Mouse (Mus musculus) hindbrain, embryonic 11.5 days (tissue): ENCODE data around the gene Cenpx. TPM values are rescaled to one million over a fixed set of nuclear protein-coding genes. Genes with fewer than 3 reads are reported as not detected.
A peak's percentile ranks its signal among the peaks of the same experiment; 100 is the strongest.
"Not testable (repeated sequence)": the region's sequence is repeated elsewhere in the genome, so short reads cannot be mapped to it uniquely, and the experiment has no call there.

Experiments
- ATAC-seq: fragments of 200-750 bp; cut with Nextera tagmentation; 2 replicates; pipeline ENCODE4 v1.8.0; 2017; ENCODE audit warnings: mild to moderate bottlenecking, moderate TSS enrichment, moderate library complexity; ENCODE audit not compliant: low FRiP score
- DNase-seq: peaks from one replicate; pipeline ENCODE4 v3.0.0-alpha.2; 2015; ENCODE audit warnings: low spot score
- H3K27ac ChIP-seq: fragments of 300-500 bp; sonication (generic); 2 replicates; pipeline ENCODE4 v1.5.1; 2014; ENCODE audit warnings: mild to moderate bottlenecking, low read depth, low read length
- H3K27me3 ChIP-seq: fragments of 300-500 bp; sonication (generic); 2 replicates; pipeline ENCODE4 v1.6.1; 2014; ENCODE audit warnings: mild to moderate bottlenecking, low read length, moderate library complexity, mixed read lengths; ENCODE audit not compliant: control insufficient read depth, insufficient read depth
- H3K36me3 ChIP-seq: fragments of 300-500 bp; sonication (generic); 2 replicates; pipeline ENCODE4 v1.6.1; 2014; ENCODE audit warnings: mild to moderate bottlenecking, low read length, moderate library complexity, mixed read lengths; ENCODE audit not compliant: control insufficient read depth, insufficient read depth
- H3K4me1 ChIP-seq: fragments of 300-500 bp; sonication (generic); replicated peaks from 2 replicates; pipeline ENCODE4 v1.6.1; 2014; ENCODE audit warnings: low read length, mixed read lengths; ENCODE audit not compliant: control insufficient read depth, insufficient read depth
- H3K4me2 ChIP-seq: fragments of 300-500 bp; sonication (generic); replicated peaks from 2 replicates; pipeline ENCODE4 v1.6.1; 2014; ENCODE audit warnings: mild to moderate bottlenecking, low read depth, low read length
- H3K4me3 ChIP-seq: fragments of 300-500 bp; sonication (generic); 2 replicates; pipeline ENCODE4 v1.5.1; 2014; ENCODE audit warnings: low read depth, low read length
- H3K9ac ChIP-seq: fragments of 300-500 bp; sonication (generic); 2 replicates; pipeline ENCODE4 v1.6.1; 2014; ENCODE audit warnings: low read depth, low read length
- H3K9me3 ChIP-seq: fragments of 300-500 bp; sonication (generic); 2 replicates; pipeline ENCODE4 v1.6.1; 2016; ENCODE audit warnings: low read length; ENCODE audit not compliant: control insufficient read depth
- WGBS: fragments of 180-500 bp; shearing (Covaris S2); extraction: QIAGEN DNeasy Blood & Tissue Kit; methylation state at CpG from one replicate; pipeline ENCODE4 v1.1.7; 2014; 5-methylcytosine and 5-hydroxymethylcytosine counted together
- polyA plus RNA-seq: library from polyadenylated mRNA; unstranded; fragments of >200 nt; fragmentation: Nextera tagmentation; extraction: Ambion mirVana; gene quantifications from 2 replicates; pipeline ENCODE4 v1.2.1, GENCODE M21; 2014

Cenpx gene
- 115 and 121 TPM in 2 replicates for polyA plus RNA-seq

GRCm38 (mm10) chr11:120713580-120714518, at the start of gene Cenpx, which contains the start of gene Lrrc45:
Cenpx (minus strand) TSS chr11:120713738.
Lrrc45 (plus strand) TSS chr11:120713925.
- Histone ChIP-seq H3K27ac (peak within 1 kb of the TSS; percentile 43; the same call in 1 of the 2 replicates), H3K27me3 (no peaks in the 10 kb centered on the region), H3K4me2 (peak within 1 kb of the TSS; percentile 94), H3K9ac (peak within 1 kb of the TSS; percentile 83), H3K4me3 (peak within 1 kb of the TSS; percentile 53), H3K4me1 (peaks cover 11% of the 10 kb centered on the region), H3K36me3 (peaks cover 5% of the 10 kb centered on the region; the same call in 1 of the 2 replicates), H3K9me3 (no peaks in the 10 kb centered on the region)
- peak; percentile 97 for DNase-seq
- ATAC-seq: peak; percentile 95
- 3% methylated on average over 53 of the region's 53 CpGs for WGBS

GRCm38 (mm10) chr11:120762672-120763041, 49.1 kb upstream of the Cenpx start, which contains the start of gene Hmga1b:
Hmga1b (plus strand) TSS chr11:120762794.
- H3K27ac ChIP-seq, H3K9me3 ChIP-seq, H3K36me3 ChIP-seq, H3K9ac ChIP-seq, H3K4me3 ChIP-seq, DNase-seq, H3K27me3 ChIP-seq, H3K4me2 ChIP-seq, ATAC-seq, H3K4me1 ChIP-seq: not testable (repeated sequence)
- WGBS: 27% methylated on average over 14 of the region's 14 CpGs

- Histone ChIP-seq H3K4me2 (no peak overlapping the region), H3K36me3 (no peaks in the 10 kb centered on the region), H3K9ac (no peak overlapping the region)
Measured at GRCm38 (mm10) chr11:120761811-120762671, 48.5 kb upstream of the Cenpx start.

GRCm38 (mm10) chr11:120760236-120760635, 46.7 kb upstream of the Cenpx start:
- DNase-seq (no peak), ATAC-seq (no peak)
- Histone ChIP-seq H3K9me3 (0 out of 2 replicates have a peak, but pooled peaks cover 2% of the 10 kb centered on the region), H3K4me3 (no peak overlapping the region), H3K4me2 (no peak overlapping the region), H3K36me3 (no peaks in the 10 kb centered on the region), H3K9ac (no peak overlapping the region), H3K4me1 (no peaks in the 10 kb centered on the region), H3K27me3 (peaks cover 3% of the 10 kb centered on the region; the same call in 1 of the 2 replicates), H3K27ac (no peak overlapping the region)
- 90% methylated on average over 9 of the region's 9 CpGs for WGBS

More at GRCm38 (mm10) chr11:120761811-120762671, 48.5 kb upstream of the Cenpx start:
- Histone ChIP-seq H3K27me3 (peaks cover 3% of the 10 kb centered on the region; the same call in 1 of the 2 replicates), H3K27ac (no peak overlapping the region), H3K4me3 (no peak overlapping the region), H3K4me1 (no peaks in the 10 kb centered on the region), H3K9me3 (0 out of 2 replicates have a peak, but pooled peaks cover 2% of the 10 kb centered on the region)
- WGBS: 65% methylated on average over 14 of the region's 14 CpGs
- no peak for ATAC-seq
- no peak for DNase-seq

- 66% methylated on average over 4 of the region's 4 CpGs for WGBS
Measured at GRCm38 (mm10) chr11:120751606-120752005, 38.1 kb upstream of the Cenpx start.

GRCm38 (mm10) chr11:120749430-120749829, 35.9 kb upstream of the Cenpx start:
- no peaks in the 10 kb centered on the region for H3K9me3 ChIP-seq
- no peak overlapping the region for H3K27ac ChIP-seq
- ATAC-seq: no peak
- no peaks in the 10 kb centered on the region for H3K36me3 ChIP-seq
- 63% methylated on average over 8 of the region's 8 CpGs for WGBS
- no peak overlapping the region for H3K4me2 ChIP-seq
- DNase-seq: peak; percentile 36
- H3K4me1 ChIP-seq: no peaks in the 10 kb centered on the region
- H3K9ac ChIP-seq: no peak overlapping the region
- no peaks in the 10 kb centered on the region for H3K27me3 ChIP-seq
- no peak overlapping the region for H3K4me3 ChIP-seq

More at GRCm38 (mm10) chr11:120751606-120752005, 38.1 kb upstream of the Cenpx start:
- no peak for DNase-seq
- no peak for ATAC-seq
- Histone ChIP-seq H3K4me2 (no peak overlapping the region), H3K9me3 (no peaks in the 10 kb centered on the region), H3K27me3 (no peaks in the 10 kb centered on the region), H3K4me3 (no peak overlapping the region), H3K27ac (no peak overlapping the region), H3K4me1 (no peaks in the 10 kb centered on the region), H3K36me3 (no peaks in the 10 kb centered on the region), H3K9ac (no peak overlapping the region)

- 88% methylated on average over 4 of the region's 4 CpGs for WGBS
- H3K4me1 ChIP-seq: no peaks in the 10 kb centered on the region
- H3K4me3 ChIP-seq: no peak overlapping the region
- DNase-seq (no peak), ATAC-seq (no peak)
- no peak overlapping the region for H3K9ac ChIP-seq
- no peaks in the 10 kb centered on the region for H3K27me3 ChIP-seq
- H3K4me2 ChIP-seq: no peak overlapping the region
- H3K9me3 ChIP-seq: no peaks in the 10 kb centered on the region
- no peaks in the 10 kb centered on the region for H3K36me3 ChIP-seq
- no peak overlapping the region for H3K27ac ChIP-seq
Measured at GRCm38 (mm10) chr11:120747974-120748373, 34.4 kb upstream of the Cenpx start.

GRCm38 (mm10) chr11:120744121-120744701, 30.7 kb upstream of the Cenpx start:
- Histone ChIP-seq H3K4me1 (no peaks in the 10 kb centered on the region), H3K4me3 (no peak overlapping the region), H3K9ac (no peak overlapping the region), H3K4me2 (no peak overlapping the region), H3K9me3 (no peaks in the 10 kb centered on the region), H3K27ac (no peak overlapping the region), H3K27me3 (no peaks in the 10 kb centered on the region), H3K36me3 (no peaks in the 10 kb centered on the region)
- 84% methylated on average over 7 of the region's 7 CpGs for WGBS
- DNase-seq: no peak
- no peak for ATAC-seq
